Mouse (Mus musculus): ENCODE data around the gene Ccnd2. TPM values are rescaled to one million over a fixed set of nuclear protein-coding genes. Genes with fewer than 3 reads are reported as not detected.

The Ccnd2 gene
- total RNA-seq, 2 experiments from 2014 or later: 471 to 478 TPM

DNA sequence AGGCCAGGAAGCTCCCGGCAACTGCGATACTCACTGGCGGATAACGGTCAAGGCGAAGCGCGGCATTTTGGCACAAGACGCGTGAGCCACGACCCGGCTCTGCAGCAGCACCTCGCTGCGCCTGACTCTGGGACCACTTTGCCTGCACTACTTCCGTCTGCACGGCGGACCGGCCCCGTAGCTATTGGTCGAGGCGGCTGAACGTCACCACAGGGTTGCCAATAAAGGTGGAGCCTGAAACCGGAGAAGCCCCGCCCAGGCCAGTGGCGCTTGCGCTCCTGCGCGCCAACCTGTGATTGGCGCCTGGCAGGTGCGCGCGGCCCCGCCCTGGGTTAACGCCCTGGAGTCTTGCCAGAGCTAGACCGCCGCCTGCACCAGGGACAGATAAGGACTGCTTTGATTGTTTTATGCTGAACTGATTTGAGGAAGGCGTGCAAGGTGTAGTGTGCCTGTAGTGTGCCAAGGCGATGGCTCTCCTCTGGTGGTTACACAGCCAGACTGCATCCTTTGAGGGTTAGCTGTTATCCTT, 42.5 kb downstream of the Ccnd2 start, which contains the start of gene Tigar:
Gene Tigar, minus strand, starts transcription at position 156 of the 529 bp plus-strand sequence.
- peak; percentile 82 to 88 for DNase-seq (ENCODE audit: low spot score in 2 of 2)

DNA sequence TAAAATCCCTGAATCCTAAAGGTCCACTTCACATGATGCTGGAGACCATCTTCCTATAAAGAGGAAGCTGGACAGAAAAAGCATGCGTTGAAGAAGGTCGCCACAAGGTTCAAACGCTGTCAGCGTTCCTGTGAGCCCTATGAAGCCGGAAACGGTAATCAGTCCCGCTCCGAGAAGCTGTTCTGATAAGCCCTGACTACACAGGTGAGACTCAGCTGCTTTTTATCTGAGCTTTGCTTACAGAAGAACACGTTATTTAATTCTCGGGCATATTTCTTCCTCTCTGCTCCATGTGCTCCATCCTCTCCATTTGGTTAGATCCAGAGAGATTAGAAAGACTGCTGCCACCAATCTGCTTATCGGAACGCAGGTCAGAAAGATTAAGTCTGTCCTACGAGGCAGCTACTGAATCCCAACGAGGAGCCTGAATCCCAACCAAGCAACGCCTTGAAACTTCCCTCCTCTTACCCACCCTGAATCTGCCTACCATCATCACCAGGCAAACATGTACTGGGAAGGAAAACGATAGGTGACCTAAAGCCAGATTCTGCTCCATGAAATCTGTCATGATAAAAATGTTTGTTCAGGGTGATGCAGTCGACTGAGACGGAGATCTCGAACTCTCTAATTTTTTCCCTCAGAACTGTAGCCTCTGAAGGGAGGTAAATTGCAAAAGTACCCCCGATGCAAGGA, 43.5 kb downstream of the Ccnd2 start:
- no peak for DNase-seq (ENCODE audit: low spot score in 2 of 2)

GRCm38 (mm10) chr6:127107413-127107812, 44.6 kb downstream of the Ccnd2 start:
- DNase-seq (ENCODE audit: low spot score in 2 of 2): no peak

DNA sequence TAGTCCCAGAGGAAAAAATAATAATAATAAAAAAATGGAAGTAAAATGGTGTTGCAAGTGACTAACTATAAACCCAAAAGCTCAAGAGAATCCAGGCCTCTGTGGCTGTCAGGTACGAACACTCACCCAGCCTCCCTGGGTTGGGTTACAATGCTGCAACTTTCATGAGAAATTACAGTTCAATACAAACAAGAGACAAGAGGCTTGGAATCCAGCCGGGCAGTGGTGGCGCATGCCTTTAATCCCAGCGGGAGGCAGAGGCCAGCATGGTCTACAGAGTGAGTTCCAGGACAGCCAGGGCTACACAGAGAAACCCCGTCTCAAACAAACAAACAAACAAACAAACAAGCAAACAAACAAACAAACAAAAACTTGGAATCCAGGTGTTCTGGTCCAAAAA, 45.3 kb downstream of the Ccnd2 start:
- no peak for DNase-seq (ENCODE audit: low spot score in 2 of 2)

- no peak for DNase-seq (ENCODE audit: low spot score in 2 of 2)
These were observed 45.8 kb downstream of the Ccnd2 start for GRCm38 (mm10) chr6:127106189-127106588.

DNA sequence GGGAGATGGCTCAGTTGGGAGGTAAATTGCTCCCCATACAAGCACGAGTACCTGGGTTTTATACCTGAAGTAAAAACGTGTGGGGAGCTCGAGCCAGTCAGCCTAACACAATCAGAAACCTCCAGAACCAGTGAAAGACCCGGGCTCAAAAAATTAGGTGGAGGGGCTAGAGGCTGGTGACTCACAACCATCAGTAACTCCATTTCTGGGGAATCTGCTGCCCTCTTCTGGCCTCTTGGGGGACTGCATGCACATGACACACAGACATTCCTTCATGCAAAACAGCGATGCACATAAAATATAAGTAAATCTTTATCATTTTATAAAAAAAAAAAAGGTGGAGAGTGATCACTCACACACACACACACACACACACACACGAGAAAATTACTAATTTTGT, 46.9 kb downstream of the Ccnd2 start:
- no peak for DNase-seq (ENCODE audit: low spot score in 2 of 2)

- DNase-seq (ENCODE audit: low spot score in 2 of 2): no peak
These were observed 47.5 kb downstream of the Ccnd2 start for GRCm38 (mm10) chr6:127104396-127105029.

DNA sequence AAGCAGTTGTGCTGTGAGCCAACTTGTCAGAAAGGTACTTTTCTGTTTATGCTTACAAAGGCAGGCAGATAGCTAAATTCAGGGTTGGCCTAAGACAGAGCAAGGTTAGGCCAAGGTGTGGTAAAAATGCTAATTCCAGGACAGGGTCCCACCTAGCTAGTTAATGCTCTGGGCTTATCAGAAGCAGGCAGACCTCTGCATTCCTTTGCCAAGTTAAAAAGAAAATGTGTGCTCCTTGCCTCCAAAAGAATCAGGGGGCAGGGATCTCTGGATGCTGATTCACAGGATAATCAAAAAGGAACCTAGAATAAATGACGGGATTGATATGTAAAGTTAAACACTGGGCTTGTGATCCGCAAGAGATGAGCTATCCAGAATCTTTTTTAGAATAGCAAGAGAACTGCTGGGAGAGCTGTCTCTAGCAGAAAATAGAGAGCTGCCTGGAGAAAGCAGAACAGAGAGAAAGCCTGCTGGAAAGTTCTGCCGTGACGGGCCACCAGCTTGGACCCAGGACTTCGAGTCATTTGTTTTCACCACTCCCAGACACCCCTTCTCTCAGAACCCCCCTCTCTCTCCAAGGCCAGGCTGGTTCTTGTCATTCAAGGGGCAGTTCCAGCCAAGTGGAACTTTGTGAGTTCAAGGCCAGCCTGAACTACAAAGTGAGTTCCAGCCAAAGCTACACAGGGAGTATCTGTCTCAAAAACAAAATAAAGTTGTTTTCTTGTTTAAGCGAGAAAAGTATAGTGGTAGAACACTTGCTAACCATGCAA, 48.3 kb downstream of the Ccnd2 start:
- DNase-seq (ENCODE audit: low spot score in 2 of 2): no peak

DNA sequence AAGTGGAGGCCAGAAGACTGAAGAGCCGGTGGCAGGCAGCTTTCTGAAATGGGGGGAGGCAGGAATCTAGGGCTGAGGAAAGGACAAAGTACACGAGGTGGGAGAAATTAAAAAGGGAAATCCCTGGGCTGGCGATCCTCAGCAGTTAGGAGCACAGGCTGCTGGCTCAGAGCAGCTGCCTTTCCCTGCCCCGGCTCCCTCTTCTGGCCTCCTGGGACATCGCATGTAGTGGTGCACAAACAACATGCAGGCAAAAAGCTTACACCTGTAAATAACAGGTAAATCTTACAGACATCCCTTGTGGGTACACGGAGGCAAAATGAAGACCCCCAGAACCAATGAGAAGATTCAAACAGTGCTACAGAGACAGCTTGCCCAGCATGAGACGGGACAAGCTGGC, 57.4 kb downstream of the Ccnd2 start:
- DNase-seq (ENCODE audit: low spot score in 2 of 2): no peak

DNA sequence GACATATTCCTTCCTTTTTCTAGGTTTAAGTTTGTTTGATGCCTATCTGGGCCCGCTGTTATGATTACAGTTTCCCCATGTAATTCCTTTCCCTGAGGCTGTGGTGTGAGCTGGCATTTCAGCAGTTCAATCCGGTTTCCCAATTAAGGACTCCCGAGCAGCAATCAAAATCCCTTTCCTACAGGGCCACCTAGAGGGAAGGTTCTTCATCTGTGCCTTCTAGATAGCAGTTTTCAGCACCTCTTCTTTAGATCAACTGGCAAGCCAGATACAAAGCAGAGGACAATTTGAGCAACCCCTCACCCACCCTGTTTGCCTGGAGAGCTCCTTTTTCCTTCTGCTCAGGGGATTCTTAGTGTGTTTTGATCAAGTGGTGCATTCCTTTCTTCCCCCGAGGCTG, 65.3 kb downstream of the Ccnd2 start:
- DNase-seq (ENCODE audit: low spot score in 2 of 2): peak in 1 of 2 experiments; percentile 19

GRCm38 (mm10) chr6:127081820-127082219, 70.2 kb downstream of the Ccnd2 start:
- no peak for DNase-seq (ENCODE audit: low spot score in 2 of 2)

DNA sequence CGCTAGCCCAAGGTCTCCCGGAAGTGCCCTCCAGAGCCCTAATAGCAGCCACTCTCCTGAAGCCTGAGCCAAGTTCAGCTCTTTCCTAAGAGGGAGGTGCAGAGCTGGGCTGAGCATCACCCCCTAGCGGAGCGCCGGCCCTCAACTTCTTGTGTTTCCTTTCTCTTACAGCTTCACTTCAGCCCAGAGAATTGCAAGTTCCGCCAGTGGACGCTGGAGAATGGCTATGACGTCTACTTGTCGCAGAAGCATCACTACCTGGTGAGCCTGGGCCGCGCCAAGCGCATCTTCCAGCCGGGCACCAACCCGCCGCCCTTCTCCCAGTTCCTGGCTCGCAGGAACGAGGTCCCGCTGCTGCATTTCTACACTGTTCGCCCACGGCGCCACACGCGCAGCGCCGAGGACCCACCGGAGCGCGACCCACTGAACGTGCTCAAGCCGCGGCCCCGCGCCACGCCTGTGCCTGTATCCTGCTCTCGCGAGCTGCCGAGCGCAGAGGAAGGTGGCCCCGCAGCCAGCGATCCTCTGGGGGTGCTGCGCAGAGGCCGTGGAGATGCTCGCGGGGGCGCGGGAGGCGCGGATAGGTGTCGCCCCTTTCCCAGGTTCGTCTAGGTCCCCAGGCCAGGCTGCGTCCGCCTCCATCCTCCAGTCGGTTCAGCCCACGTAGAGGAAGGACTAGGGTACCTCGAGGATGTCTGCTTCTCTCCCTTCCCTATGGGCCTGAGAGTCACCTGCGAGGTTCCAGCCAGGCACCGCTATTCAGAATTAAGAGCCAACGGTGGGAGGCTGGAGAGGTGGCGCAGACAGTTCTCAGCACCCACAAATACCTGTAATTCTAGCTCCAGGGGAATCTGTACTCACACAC, 71.9 kb downstream of the Ccnd2 start:
- DNase-seq (ENCODE audit: low spot score in 2 of 2): peak; percentile 30 to 33

Other genes with a start within 250 kb of the Ccnd2 start
- not detected for gene Dyrk4, start 230.4 kb downstream of the Ccnd2 start, total RNA-seq (2021)
- under 1 TPM; 0.58 to 0.76 TPM for gene Rad51ap1, start 212.6 kb downstream of the Ccnd2 start, total RNA-seq (2021)
- gene D6Wsu163e, start 212.2 kb downstream of the Ccnd2 start, total RNA-seq (2021): 10 to 100 TPM; 16.9 to 17.5 TPM
- not detected for gene Fgf6, start 136.6 kb downstream of the Ccnd2 start, total RNA-seq (2021)
- not detected for gene Fgf23, start 79.3 kb downstream of the Ccnd2 start, total RNA-seq (2021)
- gene Tigar, start 42.6 kb downstream of the Ccnd2 start, total RNA-seq (2021): 10 to 100 TPM; 16.5 to 21.9 TPM